Mouse (Mus musculus) limb, embryonic 14.5 days (tissue): Measurements from ENCODE around the gene Gm5286. TPM values are rescaled to one million over a fixed set of nuclear protein-coding genes. Genes with fewer than 3 reads are reported as not detected.
"Not testable (repeated sequence)": the region's sequence is repeated elsewhere in the genome, so short reads cannot be mapped to it uniquely, and the experiment has no call there.

Source experiments
- ATAC-seq: fragments of 200-750 bp; cut with Nextera tagmentation; 2 replicates; pipeline ENCODE4 v1.8.0; 2017; ENCODE audit warnings: low read depth, moderate number of reproducible peaks, moderate TSS enrichment; ENCODE audit not compliant: low FRiP score
- DNase-seq: peaks from one replicate; pipeline ENCODE4 v3.0.0-alpha.2; 2015; ENCODE audit warnings: low spot score
- H3K27ac ChIP-seq: fragments of 300-500 bp; sonication (generic); replicated peaks from 2 replicates; pipeline ENCODE4 v1.5.1; 2014; ENCODE audit warnings: low read depth, mild to moderate bottlenecking, low read length, moderate library complexity, mixed read lengths
- H3K27me3 ChIP-seq: fragments of 300-500 bp; sonication (generic); 2 replicates; pipeline ENCODE4 v1.6.1; 2014; ENCODE audit warnings: low read length, mixed read lengths; ENCODE audit not compliant: control insufficient read depth, insufficient read depth
- H3K36me3 ChIP-seq: fragments of 300-500 bp; sonication (generic); 2 replicates; pipeline ENCODE4 v1.6.1; 2014; ENCODE audit warnings: mild to moderate bottlenecking, low read length, moderate library complexity, mixed read lengths; ENCODE audit not compliant: control insufficient read depth, insufficient read depth
- H3K4me1 ChIP-seq: fragments of 300-500 bp; sonication (generic); 2 replicates; pipeline ENCODE4 v1.6.1; 2014; ENCODE audit warnings: antibody characterized with exemption, low read length, mixed read lengths; ENCODE audit not compliant: control insufficient read depth, insufficient read depth
- H3K4me2 ChIP-seq: fragments of 300-500 bp; sonication (generic); replicated peaks from 2 replicates; pipeline ENCODE4 v1.6.1; 2014; ENCODE audit warnings: low read depth, mild to moderate bottlenecking, low read length, moderate library complexity; ENCODE audit not compliant: severe bottlenecking
- H3K4me3 ChIP-seq: fragments of 300-500 bp; sonication (generic); replicated peaks from 2 replicates; pipeline ENCODE4 v1.5.1; 2014; ENCODE audit warnings: low read length
- H3K9ac ChIP-seq: fragments of 300-500 bp; sonication (generic); 2 replicates; pipeline ENCODE4 v1.6.1; 2014; ENCODE audit warnings: mild to moderate bottlenecking, low read depth, low read length, moderate library complexity; ENCODE audit not compliant: severe bottlenecking
- H3K9me3 ChIP-seq: fragments of 300-500 bp; sonication (generic); 2 replicates; pipeline ENCODE4 v1.6.1; 2016; ENCODE audit warnings: low read length; ENCODE audit not compliant: control insufficient read depth
- WGBS: fragments of 180-500 bp; shearing (Covaris S2); extraction: QIAGEN DNeasy Blood & Tissue Kit; methylation state at CpG from one replicate; pipeline ENCODE4 v1.1.7; 2014; 5-methylcytosine and 5-hydroxymethylcytosine counted together
- polyA plus RNA-seq, 2 experiments: library from polyadenylated mRNA; depleted of rRNA in 1 of 2; stranded (reverse) in 1 of 2; unstranded in 1 of 2; fragments of >200 nt; fragmentation: Nextera tagmentation in 1 of 2; extraction: Ambion mirVana in 1 of 2; gene quantifications; 2 replicates each; pipeline versions ENCODE4 v1.2.1 to v1.2.3; 2012 to 2014

Gene Gm5286
- polyA plus RNA-seq (2012; rRNA removed): not detected in 2 replicates
- not detected in 2 replicates for polyA plus RNA-seq (2014; fragmentation: Nextera tagmentation; extraction: Ambion mirVana)

GRCm38 (mm10) chr3:94196414-94196813 is at the start of gene Gm5286:
Gene Gm5286, plus strand, starts transcription at chr3:94196714.
- H3K9ac ChIP-seq, H3K9me3 ChIP-seq, H3K27ac ChIP-seq, ATAC-seq, H3K4me2 ChIP-seq, H3K4me1 ChIP-seq, H3K36me3 ChIP-seq, H3K27me3 ChIP-seq, DNase-seq, H3K4me3 ChIP-seq: not testable (repeated sequence)
- WGBS: 100% methylated on average over 2 of the region's 4 CpGs

GRCm38 (mm10) chr3:94167351-94167750 is 29.2 kb upstream of the Gm5286 start:
- ATAC-seq, H3K4me3 ChIP-seq, H3K4me1 ChIP-seq, H3K27ac ChIP-seq, H3K9ac ChIP-seq, H3K9me3 ChIP-seq, H3K36me3 ChIP-seq, H3K4me2 ChIP-seq, DNase-seq, H3K27me3 ChIP-seq: not testable (repeated sequence)

- H3K4me2 ChIP-seq, H3K27ac ChIP-seq, ATAC-seq, H3K9me3 ChIP-seq, DNase-seq, H3K27me3 ChIP-seq, H3K9ac ChIP-seq, H3K4me3 ChIP-seq, H3K36me3 ChIP-seq, H3K4me1 ChIP-seq: not testable (repeated sequence)
- WGBS: 92% methylated on average over 1 of the region's 1 CpGs
Observed at GRCm38 (mm10) chr3:94178093-94178492, 18.4 kb upstream of the Gm5286 start, which contains the start of gene Gm10696. Gene Gm10696, minus strand, starts transcription at chr3:94178193.

Other genes starting within 250 kb of the Gm5286 start
- gene Tdpoz5, start 235.4 kb upstream of the Gm5286 start, polyA plus RNA-seq (2012; rRNA removed): not detected in 2 replicates
- not detected in 2 replicates for gene Tdpoz5, start 235.4 kb upstream of the Gm5286 start, polyA plus RNA-seq (2014; fragmentation: Nextera tagmentation; extraction: Ambion mirVana)
- gene Gm9125, start 141.8 kb upstream of the Gm5286 start, polyA plus RNA-seq (2012; rRNA removed): not detected in 2 replicates
- not detected in 2 replicates for gene Gm9125, start 141.8 kb upstream of the Gm5286 start, polyA plus RNA-seq (2014; fragmentation: Nextera tagmentation; extraction: Ambion mirVana)
- not detected in 2 replicates for gene Gm10697, start 124.1 kb upstream of the Gm5286 start, polyA plus RNA-seq (2012; rRNA removed)
- gene Gm10697, start 124.1 kb upstream of the Gm5286 start, polyA plus RNA-seq (2014; fragmentation: Nextera tagmentation; extraction: Ambion mirVana): not detected in 2 replicates
- gene Gm10696, start 18.5 kb upstream of the Gm5286 start, polyA plus RNA-seq (2012; rRNA removed): not detected in 2 replicates
- not detected in 2 replicates for gene Gm10696, start 18.5 kb upstream of the Gm5286 start, polyA plus RNA-seq (2014; fragmentation: Nextera tagmentation; extraction: Ambion mirVana)
- not detected in 2 replicates for gene Gm4778, start 67.3 kb downstream of the Gm5286 start, polyA plus RNA-seq (2012; rRNA removed)
- gene Gm4778, start 67.3 kb downstream of the Gm5286 start, polyA plus RNA-seq (2014; fragmentation: Nextera tagmentation; extraction: Ambion mirVana): not detected in 2 replicates
- 4.5 and 5.6 TPM in 2 replicates for gene Them4, start 113.4 kb downstream of the Gm5286 start, polyA plus RNA-seq (2012; rRNA removed)
- 11.8 and 13.1 TPM in 2 replicates for gene Them4, start 113.4 kb downstream of the Gm5286 start, polyA plus RNA-seq (2014; fragmentation: Nextera tagmentation; extraction: Ambion mirVana)
- gene Them5, start 145.4 kb downstream of the Gm5286 start, polyA plus RNA-seq (2012; rRNA removed): 10.5 and 17.8 TPM in 2 replicates
- 49.3 and 73.5 TPM in 2 replicates for gene Them5, start 145.4 kb downstream of the Gm5286 start, polyA plus RNA-seq (2014; fragmentation: Nextera tagmentation; extraction: Ambion mirVana)
- 1.3 and 2.2 TPM in 2 replicates for gene C2cd4d, start 165.7 kb downstream of the Gm5286 start, polyA plus RNA-seq (2012; rRNA removed)
- gene C2cd4d, start 165.7 kb downstream of the Gm5286 start, polyA plus RNA-seq (2014; fragmentation: Nextera tagmentation; extraction: Ambion mirVana): 4.4 and 5.0 TPM in 2 replicates
- gene Rorc, start 176.1 kb downstream of the Gm5286 start, polyA plus RNA-seq (2012; rRNA removed): 2.3 and 3.0 TPM in 2 replicates
- 2.2 and 2.3 TPM in 2 replicates for gene Rorc, start 176.1 kb downstream of the Gm5286 start, polyA plus RNA-seq (2014; fragmentation: Nextera tagmentation; extraction: Ambion mirVana)
- gene Lingo4, start 201.8 kb downstream of the Gm5286 start, polyA plus RNA-seq (2012; rRNA removed): 0.06 and 0.08 TPM in 2 replicates
- gene Lingo4, start 201.8 kb downstream of the Gm5286 start, polyA plus RNA-seq (2014; fragmentation: Nextera tagmentation; extraction: Ambion mirVana): not detected in 2 replicates
- gene Tdrkh, start 216.6 kb downstream of the Gm5286 start, polyA plus RNA-seq (2012; rRNA removed): 1.5 and 2.8 TPM in 2 replicates
- gene Tdrkh, start 216.6 kb downstream of the Gm5286 start, polyA plus RNA-seq (2014; fragmentation: Nextera tagmentation; extraction: Ambion mirVana): 7.4 and 8.3 TPM in 2 replicates
- 51.7 and 55.9 TPM in 2 replicates for gene Mrpl9, start 246.6 kb downstream of the Gm5286 start, polyA plus RNA-seq (2012; rRNA removed)
- 52.8 and 63.4 TPM in 2 replicates for gene Mrpl9, start 246.6 kb downstream of the Gm5286 start, polyA plus RNA-seq (2014; fragmentation: Nextera tagmentation; extraction: Ambion mirVana)
- gene Oaz3, start 247.2 kb downstream of the Gm5286 start, polyA plus RNA-seq (2012; rRNA removed): 0.30 and 0.31 TPM in 2 replicates
- gene Oaz3, start 247.2 kb downstream of the Gm5286 start, polyA plus RNA-seq (2014; fragmentation: Nextera tagmentation; extraction: Ambion mirVana): 0.26 TPM in 1 of 2 replicates, not detected in the other